In the genomic region with DNA sequence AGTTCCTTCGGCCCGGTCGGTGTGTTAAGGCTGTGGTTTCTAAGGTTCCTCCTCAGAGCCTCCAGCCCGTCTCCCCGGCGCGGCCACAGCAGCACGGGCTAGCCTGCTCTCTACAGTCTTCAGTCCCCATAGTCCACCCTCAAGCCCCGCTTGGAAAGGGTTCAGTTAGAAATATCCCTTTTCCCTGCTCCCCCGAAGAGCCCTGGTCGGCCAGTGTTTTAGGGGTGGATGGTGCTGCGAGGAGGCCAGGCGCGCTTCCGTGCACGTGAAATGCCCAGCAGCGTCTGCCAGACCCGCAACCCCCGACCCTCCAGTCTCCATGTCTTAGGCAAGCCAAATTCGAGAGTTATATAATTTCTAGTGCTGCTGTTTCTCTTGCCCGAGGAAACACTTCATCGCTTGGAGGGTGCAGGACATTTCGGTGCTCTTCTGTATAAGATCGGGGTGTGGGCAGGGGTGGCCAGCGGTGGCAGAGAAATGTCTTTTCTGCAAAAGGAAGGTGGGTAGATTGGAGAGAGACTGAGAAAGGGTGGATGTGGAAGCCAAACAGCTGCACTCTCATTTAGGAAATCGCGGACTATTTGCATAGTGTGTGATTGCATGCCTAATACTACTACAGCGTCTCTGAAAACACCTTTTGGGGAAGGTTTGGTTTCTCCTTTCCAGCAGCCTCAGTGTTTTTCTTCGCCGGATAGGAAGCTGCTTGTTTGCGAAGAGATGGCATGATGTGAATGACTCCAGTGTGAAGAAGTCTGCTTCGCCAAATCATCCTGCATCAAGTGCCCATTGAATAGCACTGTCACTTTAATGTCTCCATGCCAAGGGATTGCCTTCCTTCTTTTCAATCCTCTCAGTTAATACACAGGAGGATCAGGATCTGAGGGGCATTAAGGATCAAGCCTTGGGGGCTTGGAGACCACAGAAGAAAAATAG, we compare ENCODE assay signal across 8 mouse cellular contexts. TPM values are rescaled to one million over a fixed set of nuclear protein-coding genes. Genes with fewer than 3 reads are reported as not detected.
DNase-seq lines count a peak whose midpoint lies in the region; ATAC-seq and TF ChIP-seq lines count a peak whose summit lies in the region.

Gene Dlg2, plus strand, starts transcription at position 360 of the 933 bp plus-strand sequence.

- peak within 1 kb of the TSS; percentile 74 for H3K9ac ChIP-seq in forebrain, embryonic 13.5 days

- no peaks in the 10 kb centered on the region for H3K9me3 ChIP-seq in forebrain, embryonic 13.5 days (replicated peaks)

- H3K36me3 ChIP-seq in forebrain, embryonic 13.5 days (ENCODE audit: poor library complexity, severe bottlenecking), result no peaks in the 10 kb centered on the region
- peaks cover 3% of the 10 kb centered on the region; the same call in 1 of the 2 replicates for H3K36me3 ChIP-seq in splenic B cell, adult 2 months (ENCODE audit: control insufficient read depth, insufficient read depth, low read length, poor library complexity, severe bottlenecking)

- WGBS in forebrain, embryonic 13.5 days, result under 1% methylated on average over 32 of the region's 32 CpGs

- peak within 1 kb of the TSS; percentile 65 for H3K4me3 ChIP-seq in forebrain, embryonic 13.5 days
- peak within 1 kb of the TSS; percentile 66 for H3K4me3 ChIP-seq in layer of hippocampus, adult 2 months

- TF ChIP-seq CTCF in layer of hippocampus, adult 2 months (conservative IDR thresholded peaks at IDR 0.05), result no peak

- peak within 1 kb of the TSS; percentile 54 for H3K27ac ChIP-seq in forebrain, embryonic 13.5 days
- H3K27ac ChIP-seq in layer of hippocampus, adult 2 months, result peak within 1 kb of the TSS; percentile 98

- peak; percentile 35 to 61 for DNase-seq in left cerebral cortex, adult 18-20 months (ENCODE audit: low spot score in 2 of 2)
- DNase-seq in left cerebral cortex, adult 11 months (ENCODE audit: low spot score), result no peak
- no peak for DNase-seq in adrenal gland, postnatal 10 days
- DNase-seq in layer of hippocampus, adult 2 months (ENCODE audit: low spot score in 2 of 2), result peak; percentile 36 to 40
- DNase-seq in lung, postnatal 14 days, result peak; percentile 9
- peak; percentile 24 for DNase-seq in splenic B cell, adult 2 months (ENCODE audit: low read depth, low spot score)
- no peak for DNase-seq in thymus, postnatal 25 days

- H3K27me3 ChIP-seq in forebrain, embryonic 13.5 days, result no peaks in the 10 kb centered on the region
- H3K27me3 ChIP-seq in splenic B cell, adult 2 months (ENCODE audit: control insufficient read depth, insufficient read depth, low read length, poor library complexity, severe bottlenecking), result no peaks in the 10 kb centered on the region

- H3K4me2 ChIP-seq in forebrain, embryonic 13.5 days, result peak within 1 kb of the TSS; percentile 77

- peaks cover 16% of the 10 kb centered on the region for H3K4me1 ChIP-seq in forebrain, embryonic 13.5 days

- no peak; the same call in 1 of the 2 replicates for ATAC-seq in forebrain, embryonic 13.5 days

RNA-seq across cellular contexts. Expression of gene Dlg2, which starts in this region (rescaled TPM):
- total RNA-seq in left cerebral cortex, adult 18-20 months (2021), result 100 to 1,000 TPM; 256 to 276 TPM
- 10 to 100 TPM; 40.3 to 65.7 TPM for total RNA-seq in adrenal gland, postnatal 10 days (2021)
- polyA plus RNA-seq in forebrain, embryonic 13.5 days (2015; fragmentation: Nextera tagmentation; extraction: Ambion mirVana), result 10.1 and 11.7 TPM in 2 replicates
- total RNA-seq in layer of hippocampus, adult 2 months (2021), result 100 to 1,000 TPM; 248 to 256 TPM

Comparison
In these comparisons a context has a peak if more than half of its experiments do, and no peak if none do; other contexts are left out.
1. DNase-seq: peak in left cerebral cortex, adult 18-20 months (2 of 2), layer of hippocampus, adult 2 months (2 of 2), lung, postnatal 14 days (single experiment) and splenic B cell, adult 2 months (single experiment); none in left cerebral cortex, adult 11 months (single experiment), adrenal gland, postnatal 10 days (single experiment) and thymus, postnatal 25 days (single experiment).